Mouse (Mus musculus): ENCODE measurements around the gene Ppp6c.
A peak's percentile ranks its signal among the peaks of the same experiment; 100 is the strongest.
"Not testable (repeated sequence)": the region's sequence is repeated elsewhere in the genome, so short reads cannot be mapped to it uniquely, and the experiment has no call there.

Ppp6c gene

GRCm38 (mm10) chr2:39226019-39226640 is at the start of gene Ppp6c:
TSS of gene Ppp6c (minus strand) at chr2:39226451.
- peak; percentile 84 for DNase-seq (ENCODE audit: low spot score)

GRCm38 (mm10) chr2:39268357-39268756 is 42.1 kb upstream of the Ppp6c start:
- DNase-seq (ENCODE audit: low spot score), result no peak

DNA sequence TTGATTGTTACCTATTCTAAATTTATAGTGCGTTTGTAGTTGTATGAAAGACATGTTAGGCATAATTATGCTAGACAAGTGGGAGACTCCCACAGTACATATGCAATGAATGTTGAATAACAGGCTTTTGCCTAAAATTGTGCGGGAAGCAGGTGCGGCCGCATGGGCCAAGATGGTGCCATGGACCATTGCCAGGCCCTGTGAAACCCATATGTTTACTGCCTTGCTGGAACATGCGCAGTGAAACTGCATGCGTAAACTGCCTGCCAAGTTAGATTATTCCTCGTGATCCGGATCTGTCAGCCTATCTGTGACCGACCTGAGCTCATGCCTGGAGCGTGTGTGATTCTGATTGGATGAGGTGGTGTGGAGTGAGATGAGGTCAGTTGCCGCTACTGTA is 26.0 kb upstream of the Ppp6c start:
- DNase-seq (ENCODE audit: low spot score), result not testable (repeated sequence)

GRCm38 (mm10) chr2:39246862-39247261 is 20.6 kb upstream of the Ppp6c start:
- not testable (repeated sequence) for DNase-seq (ENCODE audit: low spot score)

DNA sequence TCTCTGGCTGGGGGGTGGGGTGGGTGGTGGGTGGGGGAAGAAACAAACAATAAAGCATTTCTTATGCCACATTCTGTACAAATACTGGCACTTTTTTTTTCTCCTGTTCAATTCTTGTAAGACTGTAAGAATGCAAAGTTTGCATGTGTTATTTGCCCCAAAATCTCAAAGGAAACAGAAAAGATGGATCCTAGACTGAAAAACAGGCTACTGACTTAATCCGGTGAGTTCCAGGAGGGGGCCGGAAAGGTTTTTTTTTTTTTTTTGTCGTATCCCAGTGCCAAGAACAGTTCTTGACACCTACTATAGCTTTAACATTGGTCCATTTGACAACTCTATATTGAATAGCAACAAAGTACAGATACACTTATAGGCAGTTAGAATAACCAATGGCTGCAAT is 480 bp upstream of the Ppp6c start:
- DNase-seq (ENCODE audit: low spot score), result no peak

GRCm38 (mm10) chr2:39225331-39226018 is 776 bp downstream of the Ppp6c start:
- DNase-seq (ENCODE audit: low spot score), result not testable (repeated sequence)

GRCm38 (mm10) chr2:39224621-39225020 is 1.6 kb downstream of the Ppp6c start:
- no peak for DNase-seq (ENCODE audit: low spot score)

- DNase-seq (ENCODE audit: low spot score), result no peak
Measured at GRCm38 (mm10) chr2:39220010-39220409, 6.2 kb downstream of the Ppp6c start.

DNA sequence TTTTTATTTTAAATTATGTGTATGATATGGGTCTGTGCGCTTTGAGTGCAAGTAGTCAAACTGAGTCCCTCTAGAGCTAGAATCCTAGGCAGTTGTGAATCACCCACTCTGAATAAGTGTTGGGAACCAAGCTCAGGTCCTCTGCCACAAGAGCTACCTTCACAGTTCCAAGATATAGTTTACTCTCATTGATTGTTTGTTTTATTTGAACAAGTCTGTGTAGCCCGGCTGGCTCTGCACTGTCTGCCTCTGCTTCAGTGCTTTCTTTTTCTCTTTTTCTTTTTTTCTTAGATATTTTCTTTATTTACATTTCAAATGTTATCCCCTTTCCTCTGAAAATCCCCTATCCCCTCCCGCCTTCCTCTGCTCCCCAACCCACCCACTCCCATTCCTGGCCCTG is 7.2 kb downstream of the Ppp6c start:
- DNase-seq (ENCODE audit: low spot score), result no peak

GRCm38 (mm10) chr2:39217150-39217549 is 9.1 kb downstream of the Ppp6c start:
- no peak for DNase-seq (ENCODE audit: low spot score)

DNA sequence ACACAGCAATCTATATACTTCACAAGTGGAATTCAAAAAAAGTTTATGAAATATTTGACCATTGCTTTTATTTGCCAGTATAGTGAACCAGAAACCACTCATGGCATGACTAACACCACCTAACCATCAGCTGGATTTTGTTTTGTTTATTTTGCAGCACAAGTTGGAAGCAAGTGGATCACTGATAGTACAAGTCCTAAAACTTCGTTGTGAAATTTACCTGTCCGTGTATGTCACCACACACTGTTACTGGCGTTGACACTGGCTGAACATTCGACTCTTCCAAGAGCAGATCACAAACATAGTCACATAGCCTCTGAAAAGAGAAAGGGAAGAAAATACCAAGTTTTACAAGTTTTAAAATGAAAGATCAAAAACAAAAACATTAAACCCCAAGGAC is 15.5 kb downstream of the Ppp6c start:
- no peak for DNase-seq (ENCODE audit: low spot score)

- DNase-seq (ENCODE audit: low spot score), result no peak
Measured at GRCm38 (mm10) chr2:39203359-39203758, 22.9 kb downstream of the Ppp6c start.

DNA sequence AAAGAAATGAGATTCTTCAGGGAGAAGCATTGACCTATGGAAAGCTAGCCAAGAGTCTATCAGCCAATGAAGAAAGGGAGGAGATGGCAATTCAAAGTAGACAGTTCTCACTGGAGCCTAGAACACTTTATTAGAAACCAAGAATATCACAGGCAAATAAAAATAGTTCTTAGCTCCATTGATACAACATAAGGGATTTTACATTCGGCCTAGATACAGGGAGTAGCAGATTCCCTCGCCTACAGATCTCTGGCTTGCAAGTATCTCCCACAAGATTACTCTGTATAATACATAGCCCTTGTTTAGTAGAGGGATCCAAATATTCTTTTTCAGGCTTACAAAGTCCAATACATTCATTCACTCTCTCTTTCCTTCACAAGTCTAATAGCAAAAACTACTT is 31.4 kb downstream of the Ppp6c start:
- no peak for DNase-seq (ENCODE audit: low spot score)

- peak; percentile 95 for DNase-seq (ENCODE audit: low spot score)
Measured at GRCm38 (mm10) chr2:39190561-39191056, 35.6 kb downstream of the Ppp6c start, which contains the start of gene Scai. TSS of gene Scai (minus strand) at chr2:39190734.

GRCm38 (mm10) chr2:39189961-39190560 is 36.2 kb downstream of the Ppp6c start:
- peak; percentile 26 for DNase-seq (ENCODE audit: low spot score)

GRCm38 (mm10) chr2:39185942-39186341 is 40.3 kb downstream of the Ppp6c start:
- no peak for DNase-seq (ENCODE audit: low spot score)

DNA sequence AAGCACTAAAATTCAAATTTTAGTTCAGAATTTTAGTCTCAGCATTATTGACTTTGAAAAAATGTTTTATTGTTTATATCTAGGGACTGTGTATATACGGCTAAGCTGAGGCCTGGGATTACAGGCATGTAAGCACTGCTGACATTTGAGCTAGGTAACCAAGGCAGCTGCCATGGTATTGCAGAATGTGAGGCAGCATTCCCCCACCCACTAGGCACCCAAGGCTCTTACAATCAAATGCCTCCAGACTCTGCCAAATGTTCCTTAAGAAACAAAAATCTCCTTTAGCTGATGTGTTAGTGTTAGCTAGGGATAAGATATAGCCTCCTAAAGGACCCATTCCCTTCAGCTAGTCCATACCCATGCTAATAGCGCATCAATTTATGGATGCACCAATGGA is 42.7 kb downstream of the Ppp6c start:
- DNase-seq (ENCODE audit: low spot score), result no peak

- DNase-seq (ENCODE audit: low spot score), result no peak
Measured at GRCm38 (mm10) chr2:39160996-39161395, 65.3 kb downstream of the Ppp6c start.

GRCm38 (mm10) chr2:39157916-39158315 is 68.3 kb downstream of the Ppp6c start:
- DNase-seq (ENCODE audit: low spot score), result no peak

DNA sequence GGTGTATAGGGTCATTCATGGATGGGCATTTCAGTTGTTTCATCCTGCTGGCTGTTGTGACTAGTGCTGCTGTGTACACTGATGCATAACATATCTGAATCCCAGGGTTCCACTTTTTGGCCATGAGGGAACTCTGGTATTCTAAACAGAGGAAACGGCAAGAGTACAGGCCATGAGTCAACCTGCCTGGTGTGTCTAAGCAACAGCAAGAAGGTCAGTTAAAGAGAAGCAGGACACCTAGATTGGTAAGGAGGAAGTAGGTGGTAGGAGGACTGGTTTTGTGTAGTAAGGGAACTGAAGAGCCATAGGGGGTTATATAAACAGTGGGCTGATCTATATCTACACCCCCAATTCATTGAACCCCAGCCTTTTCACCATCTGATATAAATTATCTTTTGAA is 69.4 kb downstream of the Ppp6c start:
- DNase-seq (ENCODE audit: low spot score), result no peak

- no peak for DNase-seq (ENCODE audit: low spot score)
Measured at GRCm38 (mm10) chr2:39150943-39151342, 75.3 kb downstream of the Ppp6c start.

GRCm38 (mm10) chr2:39148075-39148474 is 78.2 kb downstream of the Ppp6c start:
- no peak for DNase-seq (ENCODE audit: low spot score)

GRCm38 (mm10) chr2:39146469-39146868 is 79.8 kb downstream of the Ppp6c start:
- DNase-seq (ENCODE audit: low spot score), result no peak

All from spleen, adult 12 weeks (tissue).